Mouse (Mus musculus): ENCODE data around the gene H2al1f. TPM values are rescaled to one million over a fixed set of nuclear protein-coding genes. Genes with fewer than 3 reads are reported as not detected.

Gene H2al1f
- total RNA-seq, 2 experiments from 2014 or later, result not detected

Other genes starting within 250 kb of the H2al1f start
- not detected for gene H2al1a, start 15.9 kb upstream of the H2al1f start, total RNA-seq (2021)
- gene H2al1b, start 12.7 kb upstream of the H2al1f start, total RNA-seq (2021), result not detected
- not detected for gene H2al1c, start 9.5 kb upstream of the H2al1f start, total RNA-seq (2021)
- gene H2al1d, start 6.3 kb upstream of the H2al1f start, total RNA-seq (2021), result not detected
- gene H2al1e, start 3.2 kb upstream of the H2al1f start, total RNA-seq (2021), result not detected
- gene H2al1g, start 3.1 kb downstream of the H2al1f start, total RNA-seq (2021), result not detected
- not detected for gene H2al1h, start 6.3 kb downstream of the H2al1f start, total RNA-seq (2021)
- not detected for gene H2al1i, start 9.5 kb downstream of the H2al1f start, total RNA-seq (2021)
- gene H2al1j, start 12.7 kb downstream of the H2al1f start, total RNA-seq (2021), result not detected

All from layer of hippocampus, adult 18-20 months (tissue).